Mouse (Mus musculus) lung, postnatal 0 days (tissue): ENCODE data around the gene Lonp2.

Experiments used
- CTCF ChIP-seq: IDR thresholded peaks from 2 replicates; pipeline ENCODE4 v1.5.1; 2016; ENCODE audit warnings: antibody characterized with exemption, mild to moderate bottlenecking
- EP300 ChIP-seq: IDR thresholded peaks from 2 replicates; pipeline ENCODE4 v1.6.1; 2016; ENCODE audit warnings: antibody characterized with exemption, mild to moderate bottlenecking, control low read depth

DNA sequence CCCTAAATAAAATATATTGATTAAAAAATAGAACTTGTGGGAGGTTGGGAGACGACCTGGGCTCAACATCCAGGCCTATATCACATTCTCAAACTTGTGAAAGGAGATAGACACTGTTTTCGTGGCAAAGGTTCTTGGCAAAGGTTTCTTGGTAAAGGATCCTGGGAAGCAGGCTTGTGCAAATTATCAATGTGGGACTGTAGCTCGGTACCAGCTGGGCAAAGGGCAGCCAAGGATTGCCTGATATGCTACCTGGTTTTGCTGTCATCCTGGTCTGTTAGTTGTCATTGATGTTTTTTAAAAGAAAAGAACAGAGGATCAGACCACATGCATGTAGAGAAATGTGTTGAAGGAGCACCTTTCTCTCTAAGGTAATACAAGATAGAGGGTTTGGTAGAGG, 23.5 kb upstream of the Lonp2 start:
- TF ChIP-seq CTCF (no peak), EP300 (no peak)
